Mouse (Mus musculus) spleen, adult 2 months (tissue): ENCODE measurements around the gene Hoxa2.

Experiments used
- CTCF ChIP-seq: fragments of 200-500 bp; IDR thresholded peaks from 2 replicates; pipeline ENCODE4 v1.5.1; 2011; ENCODE audit warnings: mild to moderate bottlenecking, inconsistent platforms; ENCODE audit not compliant: insufficient read depth, insufficient read length, insufficient replicate concordance; ENCODE audit errors: extremely low read depth
- POLR2A ChIP-seq: fragments of 200-500 bp; IDR thresholded peaks from 2 replicates; pipeline ENCODE4 v1.6.1; 2011; ENCODE audit warnings: low read depth, low read length, inconsistent platforms

DNA sequence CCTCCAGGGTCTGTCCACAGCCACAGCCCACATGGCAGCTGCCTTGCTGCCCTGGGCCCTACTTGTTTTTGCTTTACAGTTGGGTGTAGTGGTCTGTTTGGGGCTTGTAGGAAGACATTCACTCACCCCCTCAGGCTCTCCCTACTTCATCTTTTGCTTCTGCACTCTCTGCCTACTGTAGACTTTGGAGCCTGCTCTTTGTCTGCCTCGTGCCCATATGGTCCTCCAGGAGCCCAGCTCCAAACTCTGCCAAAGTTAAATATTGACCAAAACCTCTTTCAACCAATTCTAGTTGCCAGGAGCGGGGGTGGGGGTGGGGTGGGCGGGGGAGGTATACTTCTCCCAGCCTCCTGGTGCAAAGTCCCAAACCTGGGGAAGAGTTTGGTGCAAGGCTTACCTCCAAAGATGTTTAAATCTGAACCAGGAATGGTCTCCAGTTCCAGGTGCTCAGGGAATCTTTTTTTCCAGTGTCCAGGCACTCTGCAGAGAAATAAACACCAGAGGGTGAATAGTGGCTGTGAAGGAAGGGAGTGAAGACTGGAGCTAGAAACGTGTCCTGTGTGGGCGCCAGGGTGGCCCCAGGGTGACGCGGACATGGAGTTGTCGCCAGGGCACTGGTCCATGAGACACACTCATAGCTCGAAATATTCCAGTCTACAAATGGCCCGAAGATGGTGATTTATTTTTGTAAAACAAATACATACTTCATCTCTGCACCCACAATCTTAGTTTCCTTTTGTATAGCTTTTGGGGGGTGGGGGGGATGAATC is 18.9 kb upstream of the Hoxa2 start:
- TF ChIP-seq CTCF, result no peak
- no peak for TF ChIP-seq POLR2A
